ENCODE assay signal across 8 mouse cellular contexts in the genomic region with DNA sequence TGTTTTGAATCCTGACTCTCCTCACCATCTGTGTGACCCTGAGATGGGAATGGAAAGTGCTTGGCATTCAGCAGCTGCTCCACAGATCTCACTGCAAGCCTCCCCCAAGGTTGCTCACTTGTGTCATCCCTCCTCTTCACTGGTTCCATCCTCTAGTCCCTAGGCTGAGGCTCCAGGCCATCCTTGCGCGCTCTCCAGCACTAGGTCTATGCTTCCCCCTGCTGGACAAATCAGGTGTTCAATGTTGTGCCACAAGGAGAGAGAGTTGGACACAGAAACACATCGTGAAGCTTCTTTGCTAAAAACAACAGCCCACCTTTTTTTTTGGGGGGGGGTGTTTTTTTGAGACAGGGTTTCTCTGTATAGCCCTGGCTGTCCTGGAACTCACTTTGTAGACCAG. TPM values are rescaled to one million over a fixed set of nuclear protein-coding genes. Genes with fewer than 3 reads are reported as not detected.
A peak's percentile ranks its signal among the peaks of the same experiment; 100 is the strongest.
DNase-seq lines count a peak whose midpoint lies in the region; ATAC-seq and TF ChIP-seq lines count a peak whose summit lies in the region.

No protein-coding gene starts in this region.

- H3K4me3 ChIP-seq in forebrain, embryonic 13.5 days, result no peak overlapping the region
- no peak overlapping the region for H3K4me3 ChIP-seq in hindbrain, postnatal 0 days (ENCODE audit: low read length)

- peaks cover 14% of the 10 kb centered on the region for H3K4me1 ChIP-seq in forebrain, embryonic 13.5 days
- no peaks in the 10 kb centered on the region for H3K4me1 ChIP-seq in hindbrain, postnatal 0 days (ENCODE audit: insufficient read depth, low read length)

- peak; percentile 59 for DNase-seq in Muller cell, postnatal 12 days (ENCODE audit: inconsistent ontology term)
- DNase-seq in c-Kit-positive CD71-negative TER-119-negative erythroid progenitor cells, embryonic 14.5 days (ENCODE audit: low read depth), result peak; percentile 69
- DNase-seq in hindbrain, postnatal 0 days (ENCODE audit: low spot score), result peak; percentile 88
- peak; percentile 73 to 79 for DNase-seq in left cerebral cortex, adult 18-20 months (ENCODE audit: low spot score in 2 of 2)
- peak; percentile 38 to 78 for DNase-seq in lung, postnatal 4 days
- peak; percentile 69 for DNase-seq in right cerebral cortex, postnatal 25 days

- H3K27ac ChIP-seq in forebrain, embryonic 13.5 days, result 0 out of 2 replicates have a peak overlapping the region, but pooled peaks have one; percentile 15
- no peak overlapping the region for H3K27ac ChIP-seq in hindbrain, postnatal 0 days

- no peak overlapping the region for H3K4me2 ChIP-seq in forebrain, embryonic 13.5 days
- H3K4me2 ChIP-seq in hindbrain, postnatal 0 days (ENCODE audit: low read depth, low read length), result no peak overlapping the region

- peaks cover 16% of the 10 kb centered on the region; the same call in 1 of the 2 replicates for H3K27me3 ChIP-seq in forebrain, embryonic 13.5 days
- H3K27me3 ChIP-seq in hindbrain, postnatal 0 days (ENCODE audit: insufficient read depth, low read length), result no peaks in the 10 kb centered on the region

- TF ChIP-seq CTCF in hindbrain, postnatal 0 days (IDR thresholded peaks at IDR 0.05; ENCODE audit: low read depth), result peak; percentile 93

- ATAC-seq in forebrain, embryonic 13.5 days, result peak; percentile 75
- ATAC-seq in hindbrain, postnatal 0 days, result peak; percentile 41; the same call in 1 of the 2 replicates
- no peak for ATAC-seq in megakaryocyte, adult 5-6 weeks (ENCODE audit: poor library complexity, severe bottlenecking)

- no peak overlapping the region for H3K9ac ChIP-seq in forebrain, embryonic 13.5 days
- no peak overlapping the region for H3K9ac ChIP-seq in hindbrain, postnatal 0 days (replicated peaks; ENCODE audit: low read length)

- peaks cover 31% of the 10 kb centered on the region for H3K36me3 ChIP-seq in forebrain, embryonic 13.5 days (ENCODE audit: poor library complexity, severe bottlenecking)
- H3K36me3 ChIP-seq in hindbrain, postnatal 0 days (ENCODE audit: insufficient read depth, low read length), result peaks cover 23% of the 10 kb centered on the region; the same call in 1 of the 2 replicates

- WGBS in forebrain, embryonic 13.5 days, result 4% methylated on average over 3 of the region's 3 CpGs
- WGBS in hindbrain, postnatal 0 days, result 12% methylated on average over 3 of the region's 3 CpGs

- H3K9me3 ChIP-seq in forebrain, embryonic 13.5 days (replicated peaks), result no peaks in the 10 kb centered on the region
- no peaks in the 10 kb centered on the region for H3K9me3 ChIP-seq in hindbrain, postnatal 0 days (ENCODE audit: low read length)

RNA-seq across cellular contexts. Expression of a gene that starts 19.6 kb away (rescaled TPM):
- polyA plus RNA-seq in forebrain, embryonic 13.5 days (2015; fragmentation: Nextera tagmentation; extraction: Ambion mirVana), result 10.5 and 10.8 TPM in 2 replicates
- total RNA-seq in hindbrain, postnatal 0 days (2014; rRNA removed), result 51.1 and 56.8 TPM in 2 replicates
- 12.2 and 13.2 TPM in 2 replicates for polyA plus RNA-seq in hindbrain, postnatal 0 days (2015; fragmentation: Nextera tagmentation; extraction: Ambion mirVana)
- 10 to 100 TPM; 28.0 to 30.6 TPM for total RNA-seq in left cerebral cortex, adult 18-20 months (2021)
- 0.05 and 0.09 TPM in 2 replicates for total RNA-seq in megakaryocyte, adult 5-6 weeks (2015)
- total RNA-seq in megakaryocyte, adult 5-6 weeks (2017), result not detected in 2 replicates

RNA-seq across cellular contexts. Expression of a gene that starts 20.1 kb away (rescaled TPM):
- polyA plus RNA-seq in forebrain, embryonic 13.5 days (2015; fragmentation: Nextera tagmentation; extraction: Ambion mirVana), result 13.2 and 16.0 TPM in 2 replicates
- total RNA-seq in hindbrain, postnatal 0 days (2014; rRNA removed), result 2.3 and 6.3 TPM in 2 replicates
- 5.2 and 6.2 TPM in 2 replicates for polyA plus RNA-seq in hindbrain, postnatal 0 days (2015; fragmentation: Nextera tagmentation; extraction: Ambion mirVana)
- total RNA-seq in left cerebral cortex, adult 18-20 months (2021), result 1 to 10 TPM; 1.4 to 1.7 TPM
- not detected in 2 replicates for total RNA-seq in megakaryocyte, adult 5-6 weeks (2015)
- not detected in 2 replicates for total RNA-seq in megakaryocyte, adult 5-6 weeks (2017)

Comparison
In these comparisons a context has a peak if more than half of its experiments do, and no peak if none do; other contexts are left out.
1. RNA of a gene that starts 19.6 kb away (total RNA-seq): 51.1 to 56.8 TPM in hindbrain, postnatal 0 days and 28.0 to 30.6 TPM in left cerebral cortex, adult 18-20 months; 0.05 to 0.09 TPM in megakaryocyte, adult 5-6 weeks; every median in the first group is over 10 times any median in the second.
2. Peak in every context shown above with its lines, with median percentiles within 50 percentile points of each other: DNase-seq.